Mouse (Mus musculus) activated CD4-positive, CD25-positive, alpha-beta regulatory T cell, adult 4 months (primary cell): ENCODE results near the gene Myl12a. TPM values are rescaled to one million over a fixed set of nuclear protein-coding genes. Genes with fewer than 3 reads are reported as not detected.

ENCODE experiments used
- ATAC-seq: one replicate; pipeline ENCODE4 v1.8.0; 2017
- polyA plus RNA-seq, 2 experiments: library from polyadenylated mRNA; unstranded; fragments of 100-300 nt; shearing (Covaris generic); gene quantifications; one replicate each; pipeline ENCODE4 v1.2.1; 2017

The Myl12a gene
- 100 to 1,000 TPM; 693 to 929 TPM for polyA plus RNA-seq

- ATAC-seq: no peak
Measured at GRCm38 (mm10) chr17:71002744-71003094, at the start of gene Myl12a. Gene Myl12a (minus strand): TSS chr17:71002878.

- no peak for ATAC-seq
Measured at GRCm38 (mm10) chr17:71049292-71049691, 46.6 kb upstream of the Myl12a start.

GRCm38 (mm10) chr17:71046856-71047255 is 44.2 kb upstream of the Myl12a start:
- no peak for ATAC-seq

- no peak for ATAC-seq
Measured at GRCm38 (mm10) chr17:71045591-71045990, 42.9 kb upstream of the Myl12a start.

- ATAC-seq: no peak
Measured at GRCm38 (mm10) chr17:71042645-71043044, 40.0 kb upstream of the Myl12a start.

- ATAC-seq: no peak
Measured at GRCm38 (mm10) chr17:71040582-71040880, 37.9 kb upstream of the Myl12a start.

GRCm38 (mm10) chr17:71039851-71040581 is 37.3 kb upstream of the Myl12a start:
- no peak for ATAC-seq

- no peak for ATAC-seq
Measured at GRCm38 (mm10) chr17:71038812-71039211, 36.1 kb upstream of the Myl12a start.

- ATAC-seq: no peak
Measured at GRCm38 (mm10) chr17:71037188-71037587, 34.5 kb upstream of the Myl12a start.

GRCm38 (mm10) chr17:71034472-71034871 is 31.8 kb upstream of the Myl12a start:
- ATAC-seq: no peak

GRCm38 (mm10) chr17:71032719-71033118 is 30.0 kb upstream of the Myl12a start:
- ATAC-seq: no peak

- no peak for ATAC-seq
Measured at GRCm38 (mm10) chr17:71027186-71027585, 24.5 kb upstream of the Myl12a start.

GRCm38 (mm10) chr17:71025922-71026321 is 23.2 kb upstream of the Myl12a start:
- no peak for ATAC-seq

- no peak for ATAC-seq
Measured at GRCm38 (mm10) chr17:71024071-71024470, 21.4 kb upstream of the Myl12a start.

GRCm38 (mm10) chr17:71022841-71023240 is 20.2 kb upstream of the Myl12a start:
- ATAC-seq: no peak

- no peak for ATAC-seq
Measured at GRCm38 (mm10) chr17:71019860-71020259, 17.2 kb upstream of the Myl12a start.

GRCm38 (mm10) chr17:71019309-71019655 is 16.6 kb upstream of the Myl12a start:
- ATAC-seq: no peak

- no peak for ATAC-seq
Measured at GRCm38 (mm10) chr17:71018616-71019308, 16.1 kb upstream of the Myl12a start.

- no peak for ATAC-seq
Measured at GRCm38 (mm10) chr17:71018151-71018550, 15.5 kb upstream of the Myl12a start.

- ATAC-seq: no peak
Measured at GRCm38 (mm10) chr17:71017457-71017998, 14.8 kb upstream of the Myl12a start.

GRCm38 (mm10) chr17:71014911-71015310 is 12.2 kb upstream of the Myl12a start:
- ATAC-seq: no peak

GRCm38 (mm10) chr17:71013105-71013504 is 10.4 kb upstream of the Myl12a start:
- ATAC-seq: no peak

- no peak for ATAC-seq
Measured at GRCm38 (mm10) chr17:71011931-71012662, 9.4 kb upstream of the Myl12a start.
